Mouse (Mus musculus): ENCODE results near the gene Armcx1. TPM values are rescaled to one million over a fixed set of nuclear protein-coding genes. Genes with fewer than 3 reads are reported as not detected.
"Not testable (repeated sequence)": the region's sequence is repeated elsewhere in the genome, so short reads cannot be mapped to it uniquely, and the experiment has no call there.

The Armcx1 gene
- 0.77 and 1.4 TPM in 2 replicates for polyA plus RNA-seq (2012; rRNA removed)

DNA sequence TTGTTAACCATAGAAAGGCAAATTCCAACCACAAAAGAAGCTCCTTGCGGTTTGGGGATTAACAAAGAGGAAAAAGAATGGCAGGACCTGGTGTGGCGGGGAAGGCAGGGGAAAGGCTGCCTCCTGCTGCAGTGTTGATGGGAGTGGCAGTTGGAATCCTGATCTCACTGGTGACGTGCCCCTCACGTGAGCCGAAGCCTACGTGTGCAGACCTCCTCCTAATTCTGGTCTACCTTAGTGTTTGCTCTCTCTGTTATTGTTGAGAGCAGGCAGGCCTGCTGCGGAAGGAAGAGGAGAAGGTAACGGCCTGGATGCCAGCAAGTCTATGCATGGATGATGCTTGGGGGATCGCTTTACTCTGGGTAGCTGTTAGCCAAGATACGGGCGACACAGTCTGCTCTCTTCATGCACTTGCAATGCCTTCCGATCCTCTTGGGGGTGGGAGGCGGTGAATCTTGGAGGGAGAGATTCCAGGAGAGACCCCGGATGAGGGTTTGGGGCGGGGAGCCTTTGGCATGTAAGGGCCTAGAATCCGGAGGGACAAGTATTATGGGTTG is at the start of gene Armcx1:
TSS of gene Armcx1 (plus strand) at position 212 of the 557 bp plus-strand sequence.
- WGBS, result 13% methylated on average over 16 of the region's 16 CpGs

GRCm38 (mm10) chrX:134675022-134675421 is 42.7 kb upstream of the Armcx1 start:
- 57% methylated on average over 5 of the region's 5 CpGs for WGBS

More for the DNA sequence above, at the start of gene Armcx1:
- peak; percentile 21 for DNase-seq (ENCODE audit: low read depth, low spot score)

GRCm38 (mm10) chrX:134675959-134676358 is 41.8 kb upstream of the Armcx1 start:
- WGBS, result 72% methylated on average over 1 of the region's 1 CpGs
- no peak for DNase-seq (ENCODE audit: low read depth, low spot score)

More at GRCm38 (mm10) chrX:134675022-134675421, 42.7 kb upstream of the Armcx1 start:
- DNase-seq (ENCODE audit: low read depth, low spot score), result no peak

- no peak for DNase-seq (ENCODE audit: low read depth, low spot score)
- WGBS, result 42% methylated on average over 5 of the region's 5 CpGs
These were observed 32.8 kb upstream of the Armcx1 start for GRCm38 (mm10) chrX:134684936-134685335.

DNA sequence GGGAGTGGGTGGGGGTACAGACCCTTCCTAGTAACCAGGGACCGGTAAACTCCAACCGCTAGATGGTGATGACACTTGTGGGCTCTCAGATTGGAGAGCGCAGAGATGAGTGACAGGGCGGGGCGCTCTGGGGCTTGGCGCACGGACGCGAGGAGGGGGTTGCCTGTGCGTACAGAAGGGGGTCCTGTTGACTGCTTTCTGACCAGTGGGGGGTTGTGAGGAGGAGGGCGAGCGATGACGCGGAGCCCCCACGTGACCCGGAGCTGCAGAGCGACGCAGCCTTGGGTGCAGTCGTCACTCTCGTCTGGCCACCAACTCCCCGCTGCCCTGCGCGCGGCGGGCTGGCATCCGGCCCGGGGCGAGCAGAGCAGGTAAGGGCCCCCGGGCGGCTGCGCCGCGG is 31.5 kb upstream of the Armcx1 start, which contains the start of gene Armcx4:
TSS of gene Armcx4 (plus strand) at position 253 of the 400 bp plus-strand sequence.
- DNase-seq (ENCODE audit: low read depth, low spot score), result no peak
- 12% methylated on average over 33 of the region's 33 CpGs for WGBS

DNA sequence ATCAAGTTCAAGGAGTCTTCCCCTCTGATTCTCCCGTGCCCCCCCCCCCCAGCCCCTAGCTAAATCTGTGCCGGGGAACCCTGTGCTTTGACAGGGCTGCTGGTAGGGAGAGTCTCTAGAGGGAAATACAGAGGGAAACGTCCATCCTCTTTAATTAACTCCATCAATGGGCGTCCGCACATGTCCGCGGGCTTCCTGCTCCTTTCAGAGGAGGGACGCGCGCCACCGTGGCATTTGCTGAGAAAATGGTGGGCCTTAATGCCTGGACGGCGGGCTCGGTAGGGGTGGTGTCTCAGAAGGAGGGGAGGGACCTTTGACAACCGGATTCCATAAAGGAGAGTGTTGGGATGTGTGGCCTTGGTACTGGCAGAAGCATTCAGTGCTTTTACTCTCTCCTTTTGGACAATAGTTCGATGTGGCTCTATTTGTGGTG is 31.0 kb upstream of the Armcx1 start:
- 16% methylated on average over 16 of the region's 16 CpGs for WGBS
- DNase-seq (ENCODE audit: low read depth, low spot score), result no peak

DNA sequence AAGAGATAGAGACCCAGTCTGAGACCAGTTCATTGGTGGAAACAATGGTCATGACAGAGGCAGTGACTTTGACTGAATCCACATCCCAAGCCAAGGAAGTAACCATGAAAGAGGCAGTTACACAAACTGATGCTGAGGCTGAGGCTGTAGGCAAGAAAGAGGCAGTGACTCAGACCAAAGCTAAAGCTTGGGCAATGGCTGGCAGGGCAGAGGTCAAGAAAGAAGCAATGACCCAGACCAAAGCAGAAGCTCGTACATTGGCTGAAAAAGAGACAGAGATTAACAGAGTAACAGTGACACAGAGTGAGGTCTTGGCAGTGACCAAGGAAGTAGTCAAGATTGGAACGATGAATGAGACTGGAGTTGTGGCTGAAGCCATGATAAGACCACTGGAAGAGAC is 28.1 kb upstream of the Armcx1 start:
- 82% methylated on average over 2 of the region's 2 CpGs for WGBS
- DNase-seq (ENCODE audit: low read depth, low spot score), result no peak

DNA sequence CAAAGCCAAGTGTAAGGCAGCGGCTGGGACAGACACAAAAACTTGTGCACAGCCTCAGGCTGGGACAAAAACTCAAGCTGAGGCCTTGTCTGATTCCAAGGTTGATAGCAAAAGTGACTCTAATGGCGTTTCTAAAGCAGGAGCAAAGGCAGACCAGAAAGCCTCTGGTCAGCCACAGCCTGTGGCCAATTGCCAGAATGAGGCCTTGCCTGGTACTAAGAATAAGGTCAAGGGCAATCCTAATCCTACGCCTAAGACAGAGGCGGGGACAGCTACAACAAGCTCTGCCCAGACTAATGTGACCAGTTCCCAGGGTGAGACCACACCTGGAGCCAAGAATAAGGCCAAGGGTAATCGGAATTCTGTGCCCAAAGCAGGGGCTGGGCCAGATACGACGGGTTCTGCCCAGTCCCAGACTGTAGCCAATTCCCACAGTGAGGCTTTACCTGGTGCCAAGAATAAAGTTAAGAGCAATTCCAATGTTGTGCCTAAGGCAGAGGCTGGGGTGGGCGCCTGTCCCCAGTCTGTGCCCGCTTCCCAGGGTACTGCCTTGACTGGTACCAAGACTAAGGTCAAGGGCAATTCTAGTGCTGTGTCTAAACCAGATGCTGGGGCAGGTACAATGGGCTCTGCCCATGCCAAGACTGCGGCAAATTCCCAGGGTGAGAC is 26.8 kb upstream of the Armcx1 start:
- DNase-seq (ENCODE audit: low read depth, low spot score), result no peak
- WGBS, result 85% methylated on average over 10 of the region's 10 CpGs

DNA sequence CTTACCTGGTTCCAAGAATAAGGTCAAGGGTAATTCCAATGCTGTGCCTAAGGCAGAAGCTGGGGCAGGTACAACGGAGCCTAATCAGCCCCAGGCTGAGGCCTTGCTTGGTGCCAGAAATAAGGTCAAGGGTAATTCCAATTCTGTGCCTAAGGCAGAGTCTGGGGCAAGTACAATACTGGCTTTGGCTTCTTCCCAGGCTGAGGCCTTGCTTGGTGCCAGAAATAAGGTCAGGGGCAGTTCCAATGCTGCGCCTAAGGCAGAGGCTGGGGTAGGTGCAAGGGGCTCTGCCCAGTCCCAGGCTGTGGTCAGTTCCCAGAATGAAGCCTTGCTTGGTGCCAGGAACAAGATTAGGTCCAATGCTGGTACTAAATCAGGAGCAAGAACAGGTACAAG is 26.2 kb upstream of the Armcx1 start:
- 95% methylated on average over 2 of the region's 2 CpGs for WGBS

DNA sequence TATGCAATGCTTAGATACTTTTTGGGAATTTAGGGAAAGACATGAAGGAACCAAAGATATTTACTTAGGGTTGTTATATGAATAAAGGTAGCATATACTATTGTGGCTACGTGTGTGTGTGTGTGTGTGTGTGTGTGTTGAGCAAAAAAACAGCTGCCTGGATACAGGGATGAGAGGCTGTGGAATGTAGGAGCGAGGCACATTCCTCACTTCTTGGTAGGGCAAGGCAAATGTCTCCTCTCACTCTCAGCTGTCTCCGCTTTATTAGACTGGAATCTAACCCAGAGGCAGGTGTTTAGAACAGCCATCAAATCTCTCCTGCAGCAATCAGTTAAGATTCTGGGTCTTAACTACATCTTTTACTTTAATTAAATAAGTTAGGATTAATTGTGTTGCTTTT is 900 bp upstream of the Armcx1 start:
- 60% methylated on average over 3 of the region's 3 CpGs for WGBS
- no peak for DNase-seq (ENCODE audit: low read depth, low spot score)

More for the DNA sequence above, 26.2 kb upstream of the Armcx1 start:
- no peak for DNase-seq (ENCODE audit: low read depth, low spot score)

DNA sequence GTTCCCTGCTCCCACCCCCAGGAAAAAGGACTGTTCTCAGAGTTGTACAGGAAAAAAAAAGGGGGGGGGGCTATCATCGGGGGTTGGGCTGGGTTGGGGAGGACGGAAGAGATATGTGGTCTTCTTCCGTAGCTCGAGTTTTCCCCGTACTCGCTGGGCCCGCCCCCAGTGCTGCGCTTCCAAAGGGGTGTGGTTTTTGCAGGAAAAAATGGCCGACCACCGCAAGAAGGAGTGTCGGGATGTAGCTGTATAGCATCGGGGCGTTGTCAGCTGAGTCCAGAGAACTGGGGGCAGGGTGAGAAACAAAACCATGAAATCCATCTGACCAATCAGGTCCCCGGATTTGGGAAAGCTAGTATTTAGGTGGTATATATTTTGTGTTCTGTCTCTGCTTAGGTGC is 761 bp downstream of the Armcx1 start:
- no peak for DNase-seq (ENCODE audit: low read depth, low spot score)
- WGBS, result 19% methylated on average over 14 of the region's 14 CpGs

- WGBS, result 63% methylated on average over 2 of the region's 2 CpGs
- DNase-seq (ENCODE audit: low read depth, low spot score), result not testable (repeated sequence)
These were observed 6.0 kb downstream of the Armcx1 start for GRCm38 (mm10) chrX:134723762-134724161.

DNA sequence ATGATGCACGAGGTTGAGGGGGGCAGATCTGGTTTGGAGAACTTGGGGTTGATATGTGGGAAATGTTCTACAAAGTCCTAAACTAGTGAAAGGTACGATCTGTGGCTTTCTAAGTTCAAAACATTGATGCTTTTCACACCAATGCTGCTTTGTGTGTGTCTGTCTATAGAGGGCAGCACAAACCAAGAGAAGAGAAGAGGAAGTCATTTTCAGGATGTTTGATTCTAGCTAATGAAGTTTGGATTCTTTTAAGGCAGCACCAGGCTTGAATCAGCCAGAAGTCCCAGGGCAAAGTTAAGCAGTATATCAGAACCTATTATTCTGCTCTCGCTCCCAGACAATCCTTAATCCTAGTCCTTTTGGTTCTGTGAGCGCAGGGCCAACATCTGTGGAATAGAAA is 12.0 kb downstream of the Armcx1 start:
- WGBS, result 38% methylated on average over 4 of the region's 4 CpGs
- no peak for DNase-seq (ENCODE audit: low read depth, low spot score)

- 100% methylated on average over 1 of the region's 1 CpGs for WGBS
These were observed 20.0 kb downstream of the Armcx1 start for GRCm38 (mm10) chrX:134737796-134738195.

GRCm38 (mm10) chrX:134739160-134739559 is 21.4 kb downstream of the Armcx1 start:
- WGBS, result 58% methylated on average over 4 of the region's 4 CpGs
- DNase-seq (ENCODE audit: low read depth, low spot score), result no peak

More at GRCm38 (mm10) chrX:134737796-134738195, 20.0 kb downstream of the Armcx1 start:
- DNase-seq (ENCODE audit: low read depth, low spot score), result no peak

- 62% methylated on average over 5 of the region's 5 CpGs for WGBS
- DNase-seq (ENCODE audit: low read depth, low spot score), result no peak
These were observed 24.1 kb downstream of the Armcx1 start for GRCm38 (mm10) chrX:134741862-134742261.

DNA sequence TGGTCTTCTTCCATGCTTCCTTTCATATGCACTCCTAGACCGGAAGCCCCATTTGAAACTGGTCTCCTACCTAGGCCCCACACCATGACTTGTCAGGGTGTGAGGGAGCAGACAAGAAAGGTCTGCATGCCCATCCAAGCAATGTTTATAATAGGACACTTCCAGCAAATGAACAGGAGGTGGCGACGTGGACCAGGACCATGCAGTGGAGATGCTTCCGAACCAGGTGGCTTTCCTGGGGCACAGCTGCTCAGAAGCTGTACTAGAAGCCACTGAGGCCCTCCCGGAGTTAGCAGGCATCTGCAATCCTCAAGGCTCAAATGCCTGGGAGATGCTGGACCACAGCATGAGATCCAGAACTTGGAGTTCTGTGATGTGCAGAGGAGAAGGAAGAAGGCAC is 28.7 kb downstream of the Armcx1 start:
- DNase-seq (ENCODE audit: low read depth, low spot score), result no peak
- WGBS, result 25% methylated on average over 5 of the region's 5 CpGs

DNA sequence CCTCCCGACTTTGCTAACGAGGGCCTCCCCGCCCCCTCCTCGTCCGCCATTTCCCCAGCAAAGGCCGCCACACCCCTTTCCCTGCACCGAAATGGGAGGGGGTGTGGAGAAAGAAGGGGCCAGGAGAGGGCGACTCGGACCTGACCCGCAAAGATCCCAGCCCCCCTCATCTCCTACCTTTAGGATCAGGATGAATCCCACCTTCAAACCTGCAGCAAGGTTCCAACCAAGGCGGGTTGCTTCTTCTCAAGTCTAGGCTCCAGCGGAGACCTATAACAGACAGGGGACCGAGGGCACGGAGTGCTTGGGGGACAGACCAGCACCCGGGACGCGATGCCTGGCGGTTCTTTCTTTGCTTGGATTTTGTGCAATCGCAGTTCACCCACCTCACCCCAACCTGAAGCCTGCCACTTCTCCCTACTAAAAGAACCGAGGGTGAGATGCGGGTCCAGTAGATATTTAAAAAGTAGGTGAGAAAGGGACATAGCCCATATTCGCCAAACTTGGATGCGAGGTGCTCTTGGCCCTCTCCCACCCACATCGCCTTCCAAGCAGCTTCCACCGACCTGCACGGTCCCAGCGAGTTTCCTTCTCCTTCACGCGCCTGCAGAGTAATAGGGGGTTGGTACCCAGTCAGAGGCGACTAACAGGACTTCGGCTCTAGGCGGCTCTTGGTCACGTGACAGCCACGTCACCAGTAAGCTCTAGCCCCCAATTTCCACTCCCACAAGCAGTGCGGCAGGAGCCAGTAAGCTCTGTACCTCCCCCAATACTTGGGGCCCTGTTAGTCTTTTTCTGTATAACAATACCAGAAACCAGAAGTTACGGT is 33.2 kb downstream of the Armcx1 start, which contains the start of gene Armcx6:
TSS of gene Armcx6 (minus strand) at position 654 of the 829 bp plus-strand sequence.
- no peak for DNase-seq (ENCODE audit: low read depth, low spot score)
- 12% methylated on average over 36 of the region's 36 CpGs for WGBS

- WGBS, result 52% methylated on average over 2 of the region's 2 CpGs
- no peak for DNase-seq (ENCODE audit: low read depth, low spot score)
These were observed 34.1 kb downstream of the Armcx1 start for GRCm38 (mm10) chrX:134751910-134752309.

DNA sequence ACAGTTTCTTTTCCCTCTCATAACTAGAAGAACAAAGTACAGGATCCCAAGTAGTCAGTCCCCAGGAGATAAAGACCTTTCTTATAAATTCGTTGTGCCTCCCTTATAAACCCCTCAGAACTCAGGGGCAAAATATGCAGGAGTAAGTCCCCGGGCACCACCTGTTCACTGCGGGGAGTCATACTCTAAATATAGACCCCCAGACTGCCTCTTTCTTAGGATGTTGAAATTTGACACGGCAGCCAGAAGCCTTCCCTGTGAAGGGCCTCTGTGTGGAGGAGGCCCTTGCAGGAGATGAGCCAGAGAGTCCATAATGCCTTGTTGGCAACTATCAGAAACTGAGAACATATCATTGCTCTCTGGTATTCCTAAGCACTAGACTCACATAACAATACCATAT is 34.8 kb downstream of the Armcx1 start:
- DNase-seq (ENCODE audit: low read depth, low spot score), result no peak
- WGBS, result 43% methylated on average over 4 of the region's 4 CpGs

All from large intestine, adult 2 months (tissue).